Mouse (Mus musculus) layer of hippocampus, adult 2 months (tissue): ENCODE results near the gene Kif1b. TPM values are rescaled to one million over a fixed set of nuclear protein-coding genes. Genes with fewer than 3 reads are reported as not detected.
"Not testable (repeated sequence)": the region's sequence is repeated elsewhere in the genome, so short reads cannot be mapped to it uniquely, and the experiment has no call there.

Experiments
- DNase-seq, 2 experiments: peaks; one replicate each; pipeline ENCODE4 v3.0.0; 2022; ENCODE audit warnings: low spot score in 2 of 2
- H3K27ac ChIP-seq: fragments of 200-600 bp; 2 replicates; pipeline ENCODE4 v1.8.1; 2022
- H3K4me3 ChIP-seq: fragments of 200-600 bp; 2 replicates; pipeline ENCODE4 v1.8.1; 2022; ENCODE audit warnings: mild to moderate bottlenecking
- CTCF ChIP-seq: fragments of 200-600 bp; conservative IDR thresholded peaks from 2 replicates; pipeline ENCODE4 v1.8.1; 2022; ENCODE audit warnings: antibody characterized with exemption, mild to moderate bottlenecking, moderate library complexity
- total RNA-seq, 2 experiments: library from RNA; stranded (reverse); gene quantifications; 2 replicates each; pipeline ENCODE4 v1.2.3; 2021

The Kif1b gene
- total RNA-seq, 2 experiments from 2014 or later = 403 to 414 TPM

DNA sequence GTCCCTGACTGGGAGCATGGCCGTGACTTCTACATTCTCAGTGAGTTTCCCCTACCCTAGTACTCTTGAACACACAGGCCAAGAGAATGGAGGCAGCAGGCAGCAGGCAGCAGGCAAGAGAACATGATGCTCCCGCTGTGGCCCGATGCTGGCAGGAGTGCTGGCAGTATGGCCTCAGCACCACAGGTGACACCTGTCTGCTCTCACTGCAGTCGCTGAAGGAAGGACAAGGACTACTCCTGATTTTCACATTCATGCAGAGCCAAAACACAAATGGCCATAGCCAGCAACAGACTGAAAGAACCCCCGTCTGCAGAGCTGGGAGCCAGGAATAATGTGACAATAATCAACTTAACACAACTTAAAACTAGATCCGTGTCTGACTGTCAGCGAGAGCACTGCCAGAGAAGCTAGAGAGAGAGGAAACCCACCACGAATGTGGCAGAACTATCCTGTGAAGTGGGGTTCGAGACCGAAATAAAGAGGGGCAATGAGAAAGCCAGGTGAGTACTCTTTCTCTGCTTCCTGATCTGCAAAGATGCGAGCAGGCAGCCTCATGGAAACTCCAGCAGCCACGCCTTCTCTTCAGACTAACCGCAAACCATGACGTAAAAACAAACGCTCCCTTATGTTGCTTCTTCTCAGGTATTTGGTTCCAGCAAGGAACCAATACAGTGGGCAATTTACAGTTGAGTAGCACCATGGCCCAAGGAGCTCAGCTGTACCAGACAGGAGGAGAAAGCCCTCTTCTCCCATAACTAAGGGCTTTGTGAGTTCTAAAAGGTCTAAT is 50.8 kb downstream of the Kif1b start:
- no peak for TF ChIP-seq CTCF
- Histone ChIP-seq H3K4me3 (no peak overlapping the region), H3K27ac (peak overlapping the region; percentile 77)
- DNase-seq = no peak

DNA sequence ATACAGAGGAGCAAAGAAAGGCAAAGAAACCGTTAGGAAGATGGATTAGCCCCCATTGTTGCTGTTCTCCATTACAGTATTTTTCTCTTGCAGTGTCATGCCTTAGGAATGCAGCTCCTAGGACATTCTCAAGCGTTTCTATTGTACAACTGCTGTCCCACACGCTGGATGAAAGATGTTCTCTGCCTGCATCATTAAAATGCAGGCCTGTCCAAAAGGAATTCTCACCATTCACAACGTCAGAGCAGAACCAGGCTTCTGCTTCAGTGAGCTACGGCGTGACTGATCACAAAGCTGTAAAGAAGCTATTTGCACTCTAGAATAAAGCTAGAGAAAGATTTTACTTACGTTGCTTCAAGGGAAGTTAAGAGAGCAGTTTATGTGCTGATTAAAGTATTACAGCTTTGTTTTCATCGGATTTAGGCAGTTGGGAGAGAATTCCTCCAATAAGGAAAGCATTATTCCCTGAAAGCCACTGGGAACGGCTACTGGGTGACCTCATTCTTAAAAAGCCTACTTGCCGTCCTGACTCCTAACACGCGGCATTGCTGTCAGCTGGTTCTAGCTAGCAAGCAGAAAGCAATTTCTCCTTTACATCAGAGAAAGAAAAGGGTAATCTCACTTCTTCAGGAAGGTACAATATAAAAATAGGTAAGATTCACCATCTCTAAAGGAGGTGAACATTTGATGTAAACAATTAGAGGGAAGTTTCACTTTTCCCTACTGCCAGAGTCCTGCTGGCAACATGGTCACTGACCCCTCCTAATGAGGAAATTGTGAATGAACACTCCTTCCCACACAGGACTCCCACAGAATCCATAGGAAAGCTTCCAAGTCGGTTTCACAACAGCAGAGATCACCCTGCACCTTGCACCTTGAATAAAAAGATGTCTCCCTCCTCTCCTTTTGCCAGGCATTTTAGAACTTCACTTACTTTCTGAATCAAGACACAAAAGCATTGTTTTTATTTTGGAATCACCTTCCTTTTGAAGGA is 51.9 kb downstream of the Kif1b start:
- DNase-seq = no peak
- Histone ChIP-seq H3K4me3 (no peak overlapping the region), H3K27ac (peak overlapping the region; percentile 77)
- no peak for TF ChIP-seq CTCF

DNA sequence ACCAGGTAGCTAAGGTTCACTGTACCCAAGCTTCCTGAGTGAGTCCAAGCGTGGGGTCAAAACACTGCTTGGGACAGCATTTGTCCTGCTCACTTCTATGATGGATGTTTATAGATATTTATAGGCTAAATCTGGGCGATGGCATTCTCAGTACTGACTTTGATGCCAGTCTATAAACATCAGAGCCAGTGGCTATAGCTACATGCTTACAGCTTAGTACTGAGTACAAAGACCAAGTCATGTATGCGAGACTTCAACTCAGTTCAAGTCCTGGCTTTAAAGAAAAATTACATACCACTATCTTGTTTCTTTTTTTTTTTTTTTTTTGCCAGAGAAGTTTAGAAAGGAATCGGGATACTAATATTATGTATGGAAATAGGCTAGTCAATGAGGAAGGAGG is 52.7 kb downstream of the Kif1b start:
- DNase-seq = no peak
- peak overlapping the region; percentile 77 for H3K27ac ChIP-seq
- no peak for TF ChIP-seq CTCF
- H3K4me3 ChIP-seq = no peak overlapping the region

DNA sequence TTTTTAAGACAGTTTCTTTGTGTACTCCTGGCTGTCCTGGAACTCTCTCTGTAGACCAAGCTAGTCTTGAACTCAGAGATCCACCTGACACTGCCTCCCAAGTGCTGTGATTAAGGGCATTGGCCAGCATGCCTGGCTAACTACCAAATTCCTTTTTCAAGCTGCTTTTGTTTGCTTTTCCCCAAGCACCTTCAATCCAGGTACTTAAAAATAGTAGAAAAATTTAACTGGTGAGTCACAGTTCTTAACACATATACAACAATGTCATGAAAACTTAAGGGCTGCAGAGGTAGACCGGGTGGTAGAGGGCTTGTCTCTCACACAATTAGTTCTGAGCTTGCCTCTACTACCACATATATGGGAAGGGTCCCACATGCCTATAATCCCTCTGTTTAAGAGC is 58.2 kb downstream of the Kif1b start:
- Histone ChIP-seq H3K4me3 (no peak overlapping the region), H3K27ac (peak overlapping the region; percentile 43)
- no peak for TF ChIP-seq CTCF
- DNase-seq = no peak

DNA sequence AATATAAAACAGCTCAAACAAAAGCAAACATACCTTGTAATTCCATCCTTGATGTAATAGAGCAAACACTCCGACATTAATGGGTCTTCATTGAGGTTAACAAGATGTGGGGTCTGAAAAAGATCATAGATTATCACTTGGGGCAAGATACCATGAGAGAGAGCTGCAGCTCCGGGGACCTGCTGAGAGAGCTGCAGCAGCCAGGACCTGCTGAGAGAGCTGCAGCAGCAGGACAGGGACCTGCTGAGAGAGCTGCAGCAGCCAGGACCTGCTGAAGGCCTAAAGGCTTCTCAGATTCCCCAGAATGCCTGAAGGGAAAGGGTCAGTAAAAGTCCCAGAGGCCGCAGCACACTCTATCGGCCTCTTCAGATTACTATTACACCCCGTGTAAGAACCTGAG is 59.7 kb downstream of the Kif1b start:
- Histone ChIP-seq H3K27ac (peak overlapping the region; percentile 81), H3K4me3 (no peak overlapping the region)
- TF ChIP-seq CTCF = no peak
- DNase-seq = no peak

DNA sequence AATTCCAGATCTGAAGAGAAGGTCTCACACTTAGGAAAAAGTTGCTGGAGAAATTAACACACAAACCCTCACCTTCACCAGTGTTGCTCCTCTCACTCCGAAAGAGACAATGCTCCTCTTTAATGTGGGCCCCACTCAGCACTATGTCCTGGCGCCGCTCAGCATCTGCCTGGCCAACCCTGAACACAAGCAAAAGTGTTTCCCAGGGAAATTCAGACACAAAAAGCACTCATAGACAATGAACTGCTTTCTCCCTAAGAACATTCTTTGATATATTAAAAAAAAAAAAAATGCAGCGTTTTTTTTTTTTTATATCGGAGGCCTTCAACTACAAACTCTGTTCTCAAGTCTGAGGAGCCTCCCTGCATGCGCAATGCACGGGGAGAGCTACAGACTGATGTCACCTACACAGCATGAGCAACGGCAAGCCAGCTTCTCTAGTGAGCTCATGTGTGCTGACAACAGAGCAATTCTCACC is 60.3 kb downstream of the Kif1b start:
- Histone ChIP-seq H3K4me3 (no peak overlapping the region; the same call in 1 of the 2 replicates), H3K27ac (peak overlapping the region; percentile 81)
- TF ChIP-seq CTCF = no peak
- DNase-seq = peak; percentile 37 to 43

DNA sequence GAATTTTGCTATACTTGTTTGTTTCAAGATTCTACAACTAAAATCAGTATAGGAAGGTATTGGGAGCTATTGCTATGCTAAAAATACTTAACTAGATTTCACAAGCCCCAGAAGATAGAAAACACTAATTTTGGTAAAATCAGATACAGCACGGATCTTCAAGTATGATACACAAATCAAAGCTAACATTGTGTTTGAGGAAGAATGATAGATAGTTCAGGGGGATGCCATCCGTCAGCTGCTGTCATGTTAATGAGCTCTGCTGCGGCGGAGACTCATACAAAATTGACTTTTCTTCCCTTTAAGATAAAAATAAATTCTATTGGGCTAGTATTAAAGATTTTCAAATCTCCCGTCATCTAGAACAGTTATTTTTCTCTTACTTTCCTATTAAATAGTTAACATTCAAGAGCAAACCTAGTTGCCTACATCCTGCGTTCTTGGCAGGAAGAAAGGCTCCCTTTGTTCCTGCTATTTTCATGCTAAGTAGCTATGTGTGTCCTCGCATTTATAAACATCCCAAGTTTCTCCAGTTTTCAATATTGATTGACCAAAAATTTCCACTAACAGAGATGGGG is 60.8 kb downstream of the Kif1b start:
- H3K4me3 ChIP-seq = peak overlapping the region; percentile 17; the same call in 1 of the 2 replicates
- DNase-seq = no peak
- no peak for TF ChIP-seq CTCF
- H3K27ac ChIP-seq = peak overlapping the region; percentile 81

DNA sequence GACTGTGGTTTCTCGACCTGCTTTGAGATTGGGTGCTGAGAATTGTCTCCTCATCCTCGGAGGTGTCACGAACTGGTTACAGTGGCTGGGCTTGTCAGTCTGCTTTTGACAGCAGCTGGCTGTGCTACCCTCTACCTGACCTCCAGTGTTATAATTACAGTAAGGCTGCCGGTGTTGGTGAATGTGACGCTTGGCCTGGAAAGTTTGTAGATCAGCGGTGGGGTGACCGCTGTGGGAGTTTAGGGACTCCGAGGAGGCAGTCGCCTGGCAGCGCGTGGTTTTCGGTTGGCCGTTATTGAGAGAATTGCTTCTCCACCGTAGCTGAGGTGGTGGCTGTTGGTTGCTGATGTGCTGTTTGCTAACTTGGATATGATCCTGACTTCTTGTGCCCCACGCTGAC is 70.5 kb downstream of the Kif1b start:
- TF ChIP-seq CTCF = no peak
- Histone ChIP-seq H3K4me3 (no peak overlapping the region), H3K27ac (no peak overlapping the region)
- DNase-seq = no peak

DNA sequence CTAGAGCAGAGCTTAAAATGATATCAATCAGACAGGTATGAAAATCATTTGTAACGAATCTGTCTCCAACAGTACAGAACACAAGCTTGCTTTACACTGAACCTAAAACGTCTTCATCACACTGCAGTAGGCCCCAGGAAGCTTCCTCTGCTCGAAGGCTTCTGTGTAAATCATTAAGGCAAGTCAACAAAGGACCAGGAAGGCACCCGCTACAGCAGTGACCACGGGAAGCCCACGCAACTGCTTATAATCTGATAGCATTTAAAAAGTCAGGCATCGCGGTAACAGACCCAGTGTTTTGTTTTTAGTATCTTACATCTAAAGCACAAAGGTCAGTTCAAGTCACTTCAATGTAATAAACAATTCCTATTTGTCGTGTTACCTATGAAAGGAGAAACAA is 73.6 kb downstream of the Kif1b start:
- no peak for TF ChIP-seq CTCF
- Histone ChIP-seq H3K27ac (peak overlapping the region; percentile 37; the same call in 1 of the 2 replicates), H3K4me3 (no peak overlapping the region)
- DNase-seq = no peak

DNA sequence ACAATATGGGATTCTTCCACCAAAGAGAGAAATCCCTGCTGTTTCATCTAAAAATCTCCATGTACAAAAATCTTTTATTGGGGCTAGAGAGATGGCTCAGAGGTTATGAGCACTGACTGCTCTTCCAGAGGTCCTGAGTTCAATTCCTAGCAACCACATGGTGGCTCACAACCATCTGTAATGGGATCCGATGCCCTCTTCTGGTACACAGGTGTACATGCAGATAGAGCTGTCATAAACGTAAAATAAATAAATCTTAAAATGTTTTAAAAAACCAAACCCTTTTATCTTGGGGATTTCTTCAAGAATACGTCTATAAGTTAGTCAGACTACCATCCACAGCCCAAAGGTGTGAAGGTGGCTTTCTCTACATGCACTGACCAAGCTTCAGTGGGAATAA is 78.8 kb downstream of the Kif1b start:
- not testable (repeated sequence) for H3K27ac ChIP-seq, DNase-seq, H3K4me3 ChIP-seq
- TF ChIP-seq CTCF = peak; percentile 62

DNA sequence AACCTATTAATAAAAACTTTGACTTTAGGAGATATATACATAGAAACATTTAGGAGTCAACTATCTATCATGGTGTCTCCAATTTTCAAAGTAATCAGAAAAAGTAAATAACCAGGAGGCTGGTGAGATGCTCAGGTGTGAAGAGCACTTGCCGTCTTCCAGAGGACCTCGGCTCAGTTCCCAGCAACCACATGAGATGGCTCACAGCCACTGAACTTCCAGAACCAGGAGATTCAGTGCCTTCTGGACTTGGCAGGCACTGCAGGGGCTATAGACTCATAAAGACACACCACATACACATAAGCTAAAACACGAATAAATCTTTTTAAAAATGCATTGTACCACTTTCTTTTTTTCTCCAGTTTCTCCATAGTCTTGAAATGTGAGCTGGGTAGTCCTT is 79.2 kb downstream of the Kif1b start:
- no peak overlapping the region for H3K4me3 ChIP-seq
- no peak overlapping the region for H3K27ac ChIP-seq
- DNase-seq = no peak
- no peak for TF ChIP-seq CTCF

DNA sequence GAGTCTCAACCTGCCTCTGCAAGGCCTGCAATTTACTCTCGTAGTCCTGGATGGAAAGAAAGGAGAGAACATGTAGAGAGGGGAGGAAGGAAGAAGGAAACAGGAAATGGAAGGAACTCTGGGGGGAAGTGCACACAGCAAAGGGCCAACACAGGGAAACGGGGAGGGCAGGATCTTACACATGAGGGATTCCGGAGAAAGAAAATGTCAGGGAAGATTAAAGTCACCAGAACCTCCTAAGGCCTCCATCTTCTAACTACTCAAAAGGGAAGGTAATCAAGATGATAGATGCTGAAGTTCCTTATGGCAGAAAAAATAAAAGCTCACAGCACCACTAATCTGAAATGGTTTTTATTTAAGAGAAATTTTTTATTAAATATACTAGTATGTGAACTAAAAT is 81.2 kb downstream of the Kif1b start:
- no peak for DNase-seq
- TF ChIP-seq CTCF = no peak
- Histone ChIP-seq H3K27ac (no peak overlapping the region), H3K4me3 (no peak overlapping the region)

DNA sequence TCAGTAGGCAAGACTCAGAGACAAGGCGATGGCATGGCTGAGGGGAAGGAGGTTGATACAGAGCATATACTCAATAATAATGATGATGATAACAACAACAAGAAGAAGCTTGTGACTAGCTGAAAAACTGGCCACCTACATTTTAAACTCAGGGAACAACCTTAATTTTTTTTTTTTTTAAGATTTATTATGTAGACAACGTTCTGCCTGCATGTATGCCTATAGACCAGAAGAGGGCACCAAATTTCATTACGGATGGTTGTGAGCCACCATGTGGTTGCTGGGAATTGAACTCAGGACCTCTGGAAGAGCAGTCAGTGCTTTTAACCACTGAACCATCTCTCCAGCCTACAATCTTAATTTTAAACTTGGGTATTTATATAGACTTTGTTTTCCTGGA is 84.0 kb downstream of the Kif1b start:
- no peak overlapping the region for H3K27ac ChIP-seq
- TF ChIP-seq CTCF = peak; percentile 56
- DNase-seq = no peak
- no peak overlapping the region for H3K4me3 ChIP-seq
